Mouse (Mus musculus) ES-E14 (cell line): ENCODE measurements around the gene Slamf6. TPM values are rescaled to one million over a fixed set of nuclear protein-coding genes. Genes with fewer than 3 reads are reported as not detected.
A peak's percentile ranks its signal among the peaks of the same experiment; 100 is the strongest.

Experiments used
- DNase-seq: peaks from one replicate; pipeline ENCODE4 v3.0.0-alpha.2; 2013; ENCODE audit warnings: low read depth, low spot score
- H3K27ac ChIP-seq: 2 replicates; pipeline ENCODE4 v1.5.1; 2012; ENCODE audit warnings: low read depth, mild to moderate bottlenecking, low read length, moderate library complexity, mixed read lengths; ENCODE audit not compliant: poor library complexity, insufficient read depth, severe bottlenecking
- H3K36me3 ChIP-seq: 2 replicates; pipeline ENCODE4 v1.6.1; 2012; ENCODE audit warnings: mild to moderate bottlenecking, low read length, moderate library complexity, mixed read lengths; ENCODE audit not compliant: control insufficient read depth, poor library complexity, insufficient read depth, severe bottlenecking
- H3K4me1 ChIP-seq, 2 experiments: fragments of 150-350 bp in 1 of 2; sonication (generic) in 1 of 2; 2 replicates each; pipeline ENCODE4 v1.6.1; 2012; ENCODE audit warnings: low read length in 2 of 2, mild to moderate bottlenecking in 1 of 2, mixed read lengths in 1 of 2; ENCODE audit not compliant: control insufficient read depth in 2 of 2, insufficient read depth in 2 of 2, poor library complexity in 1 of 2
- H3K4me3 ChIP-seq, 2 experiments: fragments of 150-350 bp in 1 of 2; sonication (generic) in 1 of 2; 2 replicates each; pipeline ENCODE4 v1.5.1; 2012; ENCODE audit warnings: low read length in 2 of 2, low read depth in 1 of 2, mild to moderate bottlenecking in 1 of 2, mixed read lengths in 1 of 2; ENCODE audit not compliant: insufficient read depth in 1 of 2, poor library complexity in 1 of 2, severe bottlenecking in 1 of 2
- H3K9ac ChIP-seq: 2 replicates; pipeline ENCODE4 v1.6.1; 2012; ENCODE audit warnings: low read depth, mild to moderate bottlenecking, low read length, mixed read lengths; ENCODE audit not compliant: poor library complexity, insufficient read depth, severe bottlenecking
- H3K9me3 ChIP-seq: fragments of 150-350 bp; sonication (generic); 2 replicates; pipeline ENCODE4 v1.6.1; 2012; ENCODE audit warnings: low read depth, mild to moderate bottlenecking, low read length; ENCODE audit not compliant: control insufficient read depth, insufficient read depth
- CHD2 ChIP-seq: IDR thresholded peaks from 2 replicates; pipeline ENCODE4 v1.6.1; 2014; ENCODE audit warnings: mild to moderate bottlenecking, low read depth, low read length, inconsistent platforms
- HCFC1 ChIP-seq: IDR thresholded peaks from 2 replicates; pipeline ENCODE4 v1.6.1; 2012; ENCODE audit warnings: low read length, inconsistent platforms, borderline replicate concordance; ENCODE audit not compliant: insufficient read depth
- MAFK ChIP-seq: IDR thresholded peaks from 2 replicates; pipeline ENCODE4 v1.6.1; 2014; ENCODE audit warnings: mild to moderate bottlenecking, low read depth, low read length, inconsistent platforms; ENCODE audit not compliant: insufficient read depth
- ZC3H11A ChIP-seq: IDR thresholded peaks from 2 replicates; pipeline ENCODE4 v1.6.1; 2012; ENCODE audit warnings: low read depth, mild to moderate bottlenecking, inconsistent platforms, low read length, borderline replicate concordance
- ZNF384 ChIP-seq: IDR thresholded peaks from 2 replicates; pipeline ENCODE4 v1.6.1; 2012; ENCODE audit warnings: low read depth, low read length, inconsistent platforms
- in situ Hi-C, 2 experiments: fragments of 600-800 bp; cut with MboI; formaldehyde crosslinking; loops; one replicate each; pipeline ENCODE4 v1.15.1; 2025; ENCODE audit warnings: low sequenced_read_pairs in 2 of 2, inconsistent platforms in 1 of 2; ENCODE audit not compliant: unreplicated experiment in 2 of 2
- total RNA-seq: library from RNA; depleted of rRNA; stranded (reverse); fragments of 300-350 nt; gene quantifications from 2 replicates; pipeline ENCODE4 v1.2.3, GENCODE M21; 2012

The Slamf6 gene
- total RNA-seq, 1 experiment, result 0.31 TPM

GRCm38 (mm10) chr1:171948946-171949508 is 31.7 kb downstream of the Slamf6 start:
- no peak overlapping the region for H3K9ac ChIP-seq
- no peaks in the 10 kb centered on the region for H3K9me3 ChIP-seq
- no peaks in the 10 kb centered on the region for H3K36me3 ChIP-seq
- no peak for TF ChIP-seq ZC3H11A
- peak; percentile 43; the same call in 1 of the 2 replicates for TF ChIP-seq ZNF384
- H3K27ac ChIP-seq, result no peak overlapping the region; the same call in 1 of the 2 replicates
- no peak for DNase-seq
- H3K4me1 ChIP-seq, result peaks cover 4 to 7% of the 10 kb centered on the region in 2 experiments; a peak in 3 of 4 replicates
- in situ Hi-C loops, result no loop called here
- no peak overlapping the region for H3K4me3 ChIP-seq

DNA sequence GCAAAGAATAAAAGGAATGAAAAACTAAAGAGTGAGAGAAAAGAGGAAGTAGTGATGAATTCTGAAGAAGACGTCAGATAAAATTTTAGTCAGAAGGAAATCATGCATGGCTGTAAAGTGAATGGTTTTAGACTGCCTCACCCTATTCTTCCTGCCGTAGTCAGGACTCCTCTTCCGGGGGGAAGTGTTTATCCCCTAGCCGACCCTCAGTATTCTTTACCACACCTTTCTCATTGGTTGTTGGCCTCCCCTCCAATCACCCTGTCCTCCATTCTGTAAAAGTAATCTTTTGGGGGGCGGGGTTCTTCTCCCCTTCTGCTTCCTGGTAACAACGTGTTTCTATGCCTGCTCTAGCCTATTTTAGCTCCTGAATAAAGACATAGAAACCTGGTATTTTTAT is 37.8 kb downstream of the Slamf6 start:
- no peak for TF ChIP-seq HCFC1
- no peak for TF ChIP-seq ZC3H11A
- TF ChIP-seq CHD2, result no peak
- no peak for TF ChIP-seq ZNF384
- TF ChIP-seq MAFK, result no peak
- Histone ChIP-seq H3K4me3 (no peak overlapping the region), H3K9ac (no peak overlapping the region), H3K36me3 (no peaks in the 10 kb centered on the region), H3K9me3 (no peaks in the 10 kb centered on the region), H3K27ac (no peak overlapping the region), H3K4me1 (no peaks in the 10 kb centered on the region)
- in situ Hi-C loops, result no loop called here
- DNase-seq, result no peak

DNA sequence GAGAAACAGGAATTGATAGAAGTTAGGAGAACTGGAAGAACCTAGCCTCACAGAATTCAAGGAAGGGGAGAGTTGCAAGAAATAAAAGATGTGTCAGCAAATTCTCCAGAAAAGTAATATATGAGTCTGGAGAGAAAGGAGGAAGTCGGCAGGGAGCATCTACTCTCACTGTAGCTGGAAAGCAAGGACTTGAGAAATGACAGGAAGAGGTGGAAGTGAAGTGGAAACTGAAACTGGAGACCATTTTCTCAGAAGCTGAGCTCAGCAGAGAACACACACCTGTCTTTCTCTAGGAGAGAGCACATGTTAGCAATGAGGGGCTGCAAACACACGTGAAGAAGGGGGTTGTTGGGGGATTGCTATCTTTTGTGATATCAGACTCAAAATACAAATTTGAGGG is 40.1 kb downstream of the Slamf6 start:
- Histone ChIP-seq H3K4me3 (no peak overlapping the region), H3K4me1 (no peaks in the 10 kb centered on the region), H3K9ac (no peak overlapping the region), H3K9me3 (no peaks in the 10 kb centered on the region), H3K36me3 (no peaks in the 10 kb centered on the region), H3K27ac (no peak overlapping the region)
- TF ChIP-seq MAFK, result peak; percentile 55; the same call in 1 of the 2 replicates
- no peak for TF ChIP-seq CHD2
- in situ Hi-C loops, result no loop called here
- DNase-seq, result no peak

GRCm38 (mm10) chr1:171960726-171961125 is 43.4 kb downstream of the Slamf6 start:
- H3K4me1 ChIP-seq, result no peaks in the 10 kb centered on the region
- no peaks in the 10 kb centered on the region for H3K36me3 ChIP-seq
- no peak overlapping the region for H3K4me3 ChIP-seq
- TF ChIP-seq ZC3H11A (no peak), MAFK (no peak)
- no peaks in the 10 kb centered on the region for H3K9me3 ChIP-seq
- DNase-seq, result peak; percentile 59
- no peak overlapping the region for H3K9ac ChIP-seq
- in situ Hi-C loops, result no loop called here
- H3K27ac ChIP-seq, result no peak overlapping the region

DNA sequence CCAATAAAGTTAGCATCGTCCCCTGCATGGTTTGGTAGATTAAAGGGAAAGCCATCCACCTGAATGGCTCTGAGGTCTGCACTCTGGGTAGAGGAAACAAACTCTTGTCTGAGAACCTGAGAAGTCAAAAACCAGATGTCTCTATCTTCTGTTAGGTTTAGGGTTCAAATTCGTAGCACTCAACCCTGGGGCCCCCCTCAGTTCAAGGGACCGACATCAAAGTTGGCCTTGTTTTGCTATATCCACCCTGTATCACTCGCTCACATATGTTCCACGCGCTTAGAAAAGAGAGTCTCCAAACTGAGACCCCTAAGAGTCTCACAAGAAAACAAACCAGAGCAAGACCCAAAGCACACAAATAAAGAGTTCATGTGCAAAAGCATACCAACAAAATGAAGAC is 44.4 kb downstream of the Slamf6 start:
- Histone ChIP-seq H3K4me3 (no peak overlapping the region), H3K36me3 (no peaks in the 10 kb centered on the region), H3K9me3 (no peaks in the 10 kb centered on the region), H3K27ac (no peak overlapping the region), H3K4me1 (no peaks in the 10 kb centered on the region), H3K9ac (no peak overlapping the region)
- no peak for DNase-seq
- no peak for TF ChIP-seq HCFC1
- TF ChIP-seq ZC3H11A, result no peak
- no peak for TF ChIP-seq ZNF384
- TF ChIP-seq CHD2, result no peak
- TF ChIP-seq MAFK, result no peak
- in situ Hi-C loops, result no loop called here
